Mouse (Mus musculus) frontal cortex, postnatal 10 days (tissue): Measurements from ENCODE around the gene Jak3.
"Not testable (repeated sequence)": the region's sequence is repeated elsewhere in the genome, so short reads cannot be mapped to it uniquely, and the experiment has no call there.

ENCODE experiments used
- DNase-seq, 2 experiments: peaks; one replicate each; pipeline ENCODE4 v3.0.0; 2022; ENCODE audit warnings: low spot score in 2 of 2, mixed read lengths in 1 of 2

The Jak3 gene

DNA sequence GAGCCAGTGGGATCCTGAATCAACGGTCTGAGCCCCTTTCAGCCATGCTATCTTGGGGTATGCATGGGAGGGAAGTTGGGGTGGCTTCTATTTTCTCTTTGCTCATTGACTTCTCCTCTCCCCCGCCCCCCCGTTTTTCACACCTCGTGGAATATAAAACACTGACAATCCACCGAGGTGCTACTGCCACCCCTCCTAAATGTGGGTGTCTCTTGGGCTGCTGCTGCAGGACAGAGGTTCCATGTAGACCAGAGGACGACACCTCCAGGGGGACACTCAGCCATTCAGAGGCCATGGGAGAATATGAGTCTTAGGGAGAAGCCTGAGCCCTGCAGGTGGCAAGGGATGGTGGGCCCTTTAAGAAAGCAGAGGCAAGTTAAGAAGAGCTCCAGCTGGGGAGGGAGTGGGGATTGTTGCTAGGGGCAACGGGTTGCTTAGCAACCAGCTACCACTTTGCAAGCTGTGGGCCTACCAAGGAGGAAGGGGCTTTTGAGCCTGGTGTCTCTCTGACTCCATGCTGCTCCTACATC, 43.9 kb downstream of the Jak3 start:
- peak; percentile 85 to 87 for DNase-seq

DNA sequence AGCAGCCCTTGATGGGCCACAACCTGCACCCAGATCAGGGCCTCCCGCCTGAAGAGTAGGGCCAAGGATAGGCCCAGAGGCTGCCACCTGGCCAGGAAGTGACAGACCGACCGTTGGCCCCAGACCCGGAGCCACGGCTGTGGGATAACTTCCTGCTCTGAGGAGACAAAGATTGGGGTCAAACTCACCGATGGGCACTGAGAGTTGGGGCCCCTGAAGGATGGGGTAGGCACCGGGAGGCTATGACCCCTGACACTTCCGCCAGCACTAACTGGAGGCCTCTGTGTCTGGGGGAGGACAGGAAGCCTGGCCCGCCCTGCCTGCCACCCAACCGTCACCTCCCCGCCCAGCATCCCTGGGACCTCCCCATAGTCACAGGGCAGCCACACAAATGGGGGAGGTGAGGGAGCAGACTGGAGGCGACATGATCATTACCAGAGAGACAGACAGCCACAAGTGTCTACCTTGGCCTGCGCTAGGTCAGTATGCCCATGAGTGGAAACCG, 47.0 kb downstream of the Jak3 start:
- no peak for DNase-seq

GRCm38 (mm10) chr8:71724389-71724788, 48.3 kb downstream of the Jak3 start:
- DNase-seq = no peak

GRCm38 (mm10) chr8:71725122-71725924, 49.2 kb downstream of the Jak3 start, which contains the start of gene Fcho1:
Gene Fcho1 (minus strand): TSS chr8:71725716.
- peak; percentile 81 to 84 for DNase-seq

- DNase-seq = peak in 1 of 2 experiments; percentile 58
These were observed 52.2 kb downstream of the Jak3 start for GRCm38 (mm10) chr8:71728240-71728785.

- no peak for DNase-seq
These were observed 52.9 kb downstream of the Jak3 start for GRCm38 (mm10) chr8:71728826-71729620.

GRCm38 (mm10) chr8:71731652-71732230, 55.6 kb downstream of the Jak3 start:
- DNase-seq = peak in 1 of 2 experiments; percentile 65

DNA sequence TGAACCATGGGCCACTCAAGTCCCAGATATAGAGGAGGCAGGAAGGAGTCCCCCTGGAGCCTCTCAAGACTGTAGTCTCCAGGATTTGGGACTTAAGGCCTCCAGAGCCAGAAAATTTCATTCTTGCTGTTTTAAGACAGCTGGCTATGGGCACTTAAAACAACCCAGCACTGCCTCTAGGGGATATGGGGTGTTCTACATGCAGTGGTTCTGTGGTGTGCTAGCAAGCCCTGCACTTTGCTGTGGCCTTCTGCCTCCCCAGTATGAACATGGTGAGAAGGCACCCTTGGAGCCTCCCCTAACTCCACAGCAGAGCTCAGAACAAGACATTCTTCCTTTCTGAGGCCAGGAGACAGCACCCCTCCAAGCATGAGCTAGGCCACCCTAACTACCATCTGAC, 62.2 kb downstream of the Jak3 start:
- DNase-seq = not testable (repeated sequence)
